Mouse (Mus musculus) C2C12 (cell line): ENCODE data around the gene Dtd1.

ENCODE experiments used
- CTCF ChIP-seq: IDR thresholded peaks from one replicate; pipeline ENCODE4 v1.5.1; 2011; ENCODE audit not compliant: control insufficient read depth, insufficient read depth, insufficient read length
- MAX ChIP-seq: IDR thresholded peaks from one replicate; pipeline ENCODE4 v1.6.1; 2011; ENCODE audit warnings: mild to moderate bottlenecking, control low read depth
- USF1 ChIP-seq: IDR thresholded peaks from one replicate; pipeline ENCODE4 v1.6.1; 2011; ENCODE audit warnings: low read depth, mild to moderate bottlenecking, control low read depth, moderate library complexity

DNA sequence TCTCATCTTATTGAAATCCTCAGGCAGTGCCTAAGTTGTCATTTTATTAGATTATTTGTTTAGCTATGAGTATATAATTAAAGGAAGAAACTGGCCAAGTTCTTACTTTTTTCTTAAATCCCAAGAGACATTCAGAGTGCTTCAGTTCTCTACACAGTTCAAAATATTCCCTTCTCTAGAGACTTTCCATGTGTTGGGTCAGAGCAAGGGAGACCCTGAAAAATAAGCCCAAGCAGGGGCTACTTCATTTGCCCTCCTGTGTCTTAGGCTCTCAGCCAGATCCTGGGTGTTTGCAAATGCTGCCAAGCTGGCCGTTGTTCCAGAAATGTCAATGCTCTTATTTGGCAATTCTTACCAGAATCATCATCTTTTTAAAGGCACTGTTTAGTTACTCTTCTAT lies 183.5 kb downstream of the Dtd1 start:
- TF ChIP-seq MAX (no peak), USF1 (no peak), CTCF (no peak)
